Mouse (Mus musculus) urinary bladder, postnatal 36 days (tissue): ENCODE results near the gene Urb2.
"Not testable (repeated sequence)": the region's sequence is repeated elsewhere in the genome, so short reads cannot be mapped to it uniquely, and the experiment has no call there.

Experiments
- DNase-seq, 2 experiments: peaks; one replicate each; pipeline ENCODE4 v3.0.0; 2022; ENCODE audit warnings: low spot score in 2 of 2, mixed read lengths in 1 of 2

The Urb2 gene

GRCm38 (mm10) chr8:124014751-124015150, 6.6 kb upstream of the Urb2 start:
- no peak for DNase-seq

- no peak for DNase-seq
These were observed 1.5 kb upstream of the Urb2 start for GRCm38 (mm10) chr8:124019782-124020181.

- DNase-seq = peak; percentile 24 to 56
These were observed 670 bp upstream of the Urb2 start for GRCm38 (mm10) chr8:124020439-124021236.

- not testable (repeated sequence) for DNase-seq
These were observed 5.0 kb downstream of the Urb2 start for GRCm38 (mm10) chr8:124026265-124026664.

GRCm38 (mm10) chr8:124027831-124028230, 6.5 kb downstream of the Urb2 start:
- DNase-seq = no peak

- no peak for DNase-seq
These were observed 12.1 kb downstream of the Urb2 start for GRCm38 (mm10) chr8:124033400-124033799.

- no peak for DNase-seq
These were observed 16.8 kb downstream of the Urb2 start for GRCm38 (mm10) chr8:124038121-124038520.

GRCm38 (mm10) chr8:124039351-124039750, 18.0 kb downstream of the Urb2 start:
- no peak for DNase-seq

GRCm38 (mm10) chr8:124042201-124042600, 20.9 kb downstream of the Urb2 start:
- no peak for DNase-seq

GRCm38 (mm10) chr8:124044421-124044820, 23.1 kb downstream of the Urb2 start:
- DNase-seq = no peak

- no peak for DNase-seq
These were observed 23.6 kb downstream of the Urb2 start for GRCm38 (mm10) chr8:124044931-124045330.

GRCm38 (mm10) chr8:124045856-124046255, 24.5 kb downstream of the Urb2 start:
- peak in 1 of 2 experiments; percentile 43 for DNase-seq

- DNase-seq = peak; percentile 57 to 71
These were observed 30.8 kb downstream of the Urb2 start for GRCm38 (mm10) chr8:124052110-124052509.

- no peak for DNase-seq
These were observed 31.3 kb downstream of the Urb2 start for GRCm38 (mm10) chr8:124052568-124052967.

- DNase-seq = no peak
These were observed 35.7 kb downstream of the Urb2 start for GRCm38 (mm10) chr8:124056832-124057655.

GRCm38 (mm10) chr8:124066325-124067058, 45.2 kb downstream of the Urb2 start:
- no peak for DNase-seq

- no peak for DNase-seq
These were observed 45.9 kb downstream of the Urb2 start for GRCm38 (mm10) chr8:124067059-124067750.

GRCm38 (mm10) chr8:124070363-124071324, 49.3 kb downstream of the Urb2 start:
- DNase-seq = no peak

GRCm38 (mm10) chr8:124075977-124076376, 54.7 kb downstream of the Urb2 start:
- no peak for DNase-seq

- no peak for DNase-seq
These were observed 55.1 kb downstream of the Urb2 start for GRCm38 (mm10) chr8:124076416-124076815.
